Mouse (Mus musculus) lung, postnatal 0 days (tissue): ENCODE results near the gene Lurap1l. TPM values are rescaled to one million over a fixed set of nuclear protein-coding genes. Genes with fewer than 3 reads are reported as not detected.
A peak's percentile ranks its signal among the peaks of the same experiment; 100 is the strongest.

Source experiments
- ATAC-seq: fragments of 200-750 bp; cut with Nextera tagmentation; 2 replicates; pipeline ENCODE4 v1.8.0; 2017; ENCODE audit warnings: moderate library complexity
- DNase-seq: peaks from one replicate; pipeline ENCODE4 v3.0.0-alpha.2; 2016; ENCODE audit warnings: low spot score
- H3K27ac ChIP-seq: fragments of 300-500 bp; sonication (generic); 2 replicates; pipeline ENCODE4 v1.5.1; 2014; ENCODE audit warnings: antibody characterized with exemption, mild to moderate bottlenecking, low read length, mixed read lengths
- H3K27me3 ChIP-seq: fragments of 300-500 bp; sonication (generic); replicated peaks from 2 replicates; pipeline ENCODE4 v1.6.1; 2014; ENCODE audit warnings: low read length, mixed read lengths; ENCODE audit not compliant: insufficient read depth
- H3K36me3 ChIP-seq: fragments of 300-500 bp; sonication (generic); 2 replicates; pipeline ENCODE4 v1.6.1; 2014; ENCODE audit warnings: low read length, mixed read lengths; ENCODE audit not compliant: insufficient read depth
- H3K4me1 ChIP-seq: fragments of 300-500 bp; sonication (generic); 2 replicates; pipeline ENCODE4 v1.6.1; 2014; ENCODE audit warnings: antibody characterized with exemption, low read depth, low read length, mixed read lengths; ENCODE audit not compliant: insufficient read depth
- H3K4me2 ChIP-seq: fragments of 300-500 bp; sonication (generic); replicated peaks from 2 replicates; pipeline ENCODE4 v1.6.1; 2014; ENCODE audit warnings: low read depth, mild to moderate bottlenecking, low read length, moderate library complexity, mixed read lengths
- H3K4me3 ChIP-seq: fragments of 300-500 bp; sonication (generic); 2 replicates; pipeline ENCODE4 v1.5.1; 2014; ENCODE audit warnings: low read depth, low read length
- H3K9ac ChIP-seq: fragments of 300-500 bp; sonication (generic); replicated peaks from 2 replicates; pipeline ENCODE4 v1.6.1; 2014; ENCODE audit warnings: low read depth, mild to moderate bottlenecking
- H3K9me3 ChIP-seq: fragments of 300-500 bp; sonication (generic); 2 replicates; pipeline ENCODE4 v1.6.1; 2016; ENCODE audit warnings: low read length, mixed read lengths
- CTCF ChIP-seq: IDR thresholded peaks from 2 replicates; pipeline ENCODE4 v1.5.1; 2016; ENCODE audit warnings: antibody characterized with exemption, mild to moderate bottlenecking
- EP300 ChIP-seq: IDR thresholded peaks from 2 replicates; pipeline ENCODE4 v1.6.1; 2016; ENCODE audit warnings: antibody characterized with exemption, mild to moderate bottlenecking, control low read depth
- WGBS: fragments of 180-500 bp; shearing (Covaris S2); extraction: QIAGEN DNeasy Blood & Tissue Kit; methylation state at CpG from one replicate; pipeline ENCODE4 v1.1.7; 2014; 5-methylcytosine and 5-hydroxymethylcytosine counted together
- polyA plus RNA-seq: library from polyadenylated mRNA; unstranded; fragments of >200 nt; fragmentation: Nextera tagmentation; extraction: Ambion mirVana; gene quantifications from 2 replicates; pipeline ENCODE4 v1.2.1, GENCODE M21; 2015

The Lurap1l gene
- polyA plus RNA-seq, 1 experiment from 2014 or later, result 48.0 TPM

- no peaks in the 10 kb centered on the region for H3K9me3 ChIP-seq
- ATAC-seq (no peak), DNase-seq (no peak)
- H3K9ac ChIP-seq, result no peak overlapping the region
- no peaks in the 10 kb centered on the region for H3K36me3 ChIP-seq
- no peak overlapping the region for H3K4me3 ChIP-seq
- WGBS, result 83% methylated on average over 4 of the region's 4 CpGs
- TF ChIP-seq EP300, result no peak
- no peak for TF ChIP-seq CTCF
- H3K27ac ChIP-seq, result no peak overlapping the region
- no peaks in the 10 kb centered on the region for H3K27me3 ChIP-seq
- H3K4me2 ChIP-seq, result no peak overlapping the region
- H3K4me1 ChIP-seq, result peaks cover 3% of the 10 kb centered on the region; the same call in 1 of the 2 replicates
Measured at GRCm38 (mm10) chr4:80940946-80941345, 30.5 kb downstream of the Lurap1l start.

DNA sequence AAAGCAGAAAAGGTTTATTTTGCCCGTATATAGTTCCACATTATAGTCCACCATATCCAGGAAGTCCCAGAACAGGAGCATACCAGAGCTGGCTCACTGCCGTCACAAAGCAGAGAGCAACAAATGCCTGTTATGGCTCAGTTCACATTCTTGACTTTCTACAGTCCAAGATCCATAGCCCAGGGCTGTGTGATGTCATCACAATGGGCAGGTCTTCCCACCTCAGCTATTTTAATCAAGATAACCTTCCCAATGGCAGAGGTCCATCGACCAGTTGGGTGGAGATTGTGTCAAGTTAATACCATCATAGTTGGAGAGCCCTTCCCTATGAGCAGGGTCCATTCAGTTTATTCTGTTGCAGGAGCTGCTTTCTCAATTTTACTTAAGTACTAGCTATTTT is 31.5 kb downstream of the Lurap1l start:
- Histone ChIP-seq H3K4me2 (no peak overlapping the region), H3K9me3 (no peaks in the 10 kb centered on the region), H3K4me3 (no peak overlapping the region), H3K36me3 (no peaks in the 10 kb centered on the region), H3K27ac (no peak overlapping the region), H3K9ac (no peak overlapping the region), H3K27me3 (no peaks in the 10 kb centered on the region), H3K4me1 (peaks cover 3% of the 10 kb centered on the region; the same call in 1 of the 2 replicates)
- ATAC-seq (no peak), DNase-seq (no peak)
- 79% methylated on average over 3 of the region's 3 CpGs for WGBS
- TF ChIP-seq EP300, result no peak
- no peak for TF ChIP-seq CTCF

GRCm38 (mm10) chr4:80944605-80945004 is 34.2 kb downstream of the Lurap1l start:
- no peaks in the 10 kb centered on the region for H3K4me1 ChIP-seq
- ATAC-seq (no peak), DNase-seq (no peak)
- no peak overlapping the region for H3K4me2 ChIP-seq
- no peak overlapping the region for H3K4me3 ChIP-seq
- H3K27ac ChIP-seq, result no peak overlapping the region
- H3K27me3 ChIP-seq, result no peaks in the 10 kb centered on the region
- H3K9me3 ChIP-seq, result no peaks in the 10 kb centered on the region
- TF ChIP-seq EP300 (no peak), CTCF (no peak)
- no peaks in the 10 kb centered on the region for H3K36me3 ChIP-seq
- H3K9ac ChIP-seq, result no peak overlapping the region

GRCm38 (mm10) chr4:80949110-80949509 is 38.7 kb downstream of the Lurap1l start:
- no peak overlapping the region for H3K4me2 ChIP-seq
- H3K4me1 ChIP-seq, result no peaks in the 10 kb centered on the region
- no peak overlapping the region for H3K4me3 ChIP-seq
- H3K36me3 ChIP-seq, result no peaks in the 10 kb centered on the region
- no peak for TF ChIP-seq CTCF
- no peak for TF ChIP-seq EP300
- ATAC-seq (no peak), DNase-seq (no peak)
- no peak overlapping the region for H3K27ac ChIP-seq
- no peaks in the 10 kb centered on the region for H3K9me3 ChIP-seq
- no peak overlapping the region for H3K9ac ChIP-seq
- no peaks in the 10 kb centered on the region for H3K27me3 ChIP-seq

GRCm38 (mm10) chr4:80949720-80950119 is 39.3 kb downstream of the Lurap1l start:
- TF ChIP-seq CTCF (no peak), EP300 (no peak)
- Histone ChIP-seq H3K4me3 (no peak overlapping the region), H3K36me3 (no peaks in the 10 kb centered on the region), H3K4me1 (no peaks in the 10 kb centered on the region), H3K27me3 (no peaks in the 10 kb centered on the region), H3K4me2 (no peak overlapping the region), H3K9me3 (no peaks in the 10 kb centered on the region), H3K9ac (no peak overlapping the region), H3K27ac (no peak overlapping the region)
- WGBS, result 48% methylated on average over 2 of the region's 2 CpGs
- no peak for DNase-seq
- no peak for ATAC-seq

GRCm38 (mm10) chr4:80950280-80950781 is 39.9 kb downstream of the Lurap1l start:
- no peak overlapping the region for H3K4me2 ChIP-seq
- TF ChIP-seq EP300 (no peak), CTCF (no peak)
- H3K27me3 ChIP-seq, result no peaks in the 10 kb centered on the region
- H3K9me3 ChIP-seq, result no peaks in the 10 kb centered on the region
- no peaks in the 10 kb centered on the region for H3K36me3 ChIP-seq
- no peak overlapping the region for H3K9ac ChIP-seq
- 49% methylated on average over 8 of the region's 8 CpGs for WGBS
- no peak overlapping the region for H3K4me3 ChIP-seq
- ATAC-seq (no peak), DNase-seq (no peak)
- H3K27ac ChIP-seq, result no peak overlapping the region
- H3K4me1 ChIP-seq, result no peaks in the 10 kb centered on the region

DNA sequence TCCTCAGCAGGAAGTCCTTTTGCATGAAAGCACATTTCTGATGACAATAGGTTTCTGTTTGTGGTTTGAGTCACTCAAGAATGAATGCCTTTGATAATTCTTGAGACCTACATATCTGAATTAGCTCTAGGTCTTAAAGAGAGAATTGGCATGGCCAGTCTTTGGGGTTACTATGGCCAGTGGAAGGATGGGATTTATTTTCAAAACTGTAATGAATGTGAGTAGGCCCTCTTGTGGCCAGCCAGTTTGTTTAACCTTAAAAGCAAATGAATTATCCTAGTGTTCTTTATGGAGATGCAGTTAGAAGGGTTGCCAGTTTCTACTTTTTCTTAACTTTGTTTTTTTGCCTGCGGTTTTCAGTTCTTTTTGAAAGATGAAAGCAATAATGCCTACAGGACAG is 42.2 kb downstream of the Lurap1l start:
- DNase-seq (peak; percentile 66), ATAC-seq (no peak)
- H3K4me3 ChIP-seq, result no peak overlapping the region
- 81% methylated on average over 1 of the region's 1 CpGs for WGBS
- H3K27ac ChIP-seq, result no peak overlapping the region
- H3K27me3 ChIP-seq, result no peaks in the 10 kb centered on the region
- TF ChIP-seq EP300, result no peak
- TF ChIP-seq CTCF, result peak; percentile 56
- no peaks in the 10 kb centered on the region for H3K36me3 ChIP-seq
- no peaks in the 10 kb centered on the region for H3K4me1 ChIP-seq
- H3K9ac ChIP-seq, result no peak overlapping the region
- H3K9me3 ChIP-seq, result no peaks in the 10 kb centered on the region
- H3K4me2 ChIP-seq, result no peak overlapping the region
